Mouse (Mus musculus) bone marrow macrophage, adult 2 months (primary cell): ENCODE results near the gene Ppp1r12a.

Source experiments
- CTCF ChIP-seq: IDR thresholded peaks from 2 replicates; pipeline ENCODE4 v1.5.1; 2012; ENCODE audit warnings: low read depth, mild to moderate bottlenecking, low read length, moderate library complexity
- POLR2A ChIP-seq: IDR thresholded peaks from 2 replicates; pipeline ENCODE4 v1.6.1; 2012; ENCODE audit warnings: mild to moderate bottlenecking, low read depth, low read length, borderline replicate concordance

DNA sequence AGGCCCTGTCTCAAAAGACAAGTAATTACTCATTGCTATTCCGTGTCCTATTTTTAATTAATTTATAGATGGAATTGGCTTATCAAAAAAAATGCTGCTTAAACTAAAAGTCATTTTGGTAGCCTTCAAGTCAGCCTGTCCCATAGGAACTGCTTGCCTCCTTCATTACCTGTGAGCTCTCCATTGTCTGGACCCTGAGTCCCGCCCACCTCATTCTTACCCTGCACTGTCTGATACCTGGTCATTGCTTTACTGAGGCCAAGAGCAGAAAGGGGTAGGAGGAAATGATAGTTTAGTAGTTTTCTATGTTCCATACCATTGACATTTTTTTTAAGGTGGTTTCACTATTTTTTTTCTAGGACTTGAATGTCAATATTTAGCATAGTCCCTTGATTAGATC is 121.4 kb downstream of the Ppp1r12a start:
- TF ChIP-seq CTCF (no peak), POLR2A (no peak)
